In genomic region chrX:167346440-167346839, GRCm38 (mm10) we compare ENCODE assay signal across 35 mouse cellular contexts.
"Had no signal": no experiment of that assay in that cellular context is flagged by ENCODE, and none has a peak within 500 bp of the region (broad histone marks: within the 10 kb centered on the region; RNA-seq: fewer than 3 reads in every experiment).

No protein-coding gene starts in this region.

- H3K4me2 ChIP-seq: heart, embryonic 11.5 days; heart, embryonic 12.5 days; heart, embryonic 13.5 days; heart, embryonic 15.5 days; hindbrain, embryonic 12.5 days; hindbrain, embryonic 13.5 days; hindbrain, embryonic 14.5 days; hindbrain, embryonic 15.5 days; intestine, embryonic 15.5 days; kidney, embryonic 15.5 days had no signal

- H3K36me3 ChIP-seq: heart, embryonic 15.5 days; hindbrain, embryonic 10.5 days; hindbrain, embryonic 12.5 days; hindbrain, embryonic 13.5 days; hindbrain, embryonic 15.5 days; intestine, embryonic 15.5 days had no signal

- H3K9ac ChIP-seq: heart, embryonic 12.5 days; heart, embryonic 13.5 days; heart, embryonic 15.5 days; hindbrain, embryonic 12.5 days; hindbrain, embryonic 13.5 days; hindbrain, embryonic 14.5 days; hindbrain, embryonic 15.5 days; intestine, embryonic 15.5 days; kidney, embryonic 15.5 days had no signal

- ATAC-seq: hindbrain, embryonic 16.5 days; hindbrain, postnatal 0 days; inflammation-experienced regulatory T-cells, adult 6 months; intestine, embryonic 15.5 days; intestine, embryonic 16.5 days; intestine, postnatal 0 days had no signal

- H3K27me3 ChIP-seq: heart, embryonic 12.5 days; heart, embryonic 13.5 days; heart, embryonic 15.5 days; intestine, embryonic 15.5 days had no signal

- H3K4me3 ChIP-seq: heart, embryonic 12.5 days; heart, embryonic 13.5 days; heart, embryonic 15.5 days; hindbrain, embryonic 10.5 days; hindbrain, embryonic 12.5 days; hindbrain, embryonic 13.5 days; hindbrain, embryonic 15.5 days; intestine, embryonic 15.5 days; kidney, embryonic 15.5 days; layer of hippocampus, adult 2 months; left cerebral cortex, adult 2 months had no signal

- H3K4me1 ChIP-seq: heart, embryonic 12.5 days; heart, embryonic 13.5 days; heart, embryonic 15.5 days; hindbrain, embryonic 10.5 days; hindbrain, embryonic 12.5 days; hindbrain, embryonic 13.5 days; hindbrain, embryonic 15.5 days; intestine, embryonic 15.5 days; kidney, embryonic 15.5 days had no signal

- DNase-seq: heart, postnatal 10 days; heart, postnatal 14 days; heart, postnatal 36 days; heart, postnatal 4 days; kidney, adult 11 months; kidney, adult 18-20 months; kidney, adult 2 months; kidney, adult 8-10 months; kidney, adult 9 months; kidney, postnatal 10 days; kidney, postnatal 14 days; kidney, postnatal 25 days; kidney, postnatal 36 days; kidney, postnatal 4 days; layer of hippocampus, adult 9-11 months; layer of hippocampus, postnatal 36 days had no signal

- H3K27ac ChIP-seq: heart, embryonic 13.5 days; heart, embryonic 15.5 days; hindbrain, embryonic 10.5 days; hindbrain, embryonic 12.5 days; hindbrain, embryonic 13.5 days; hindbrain, embryonic 14.5 days; hindbrain, embryonic 15.5 days; hindbrain, postnatal 0 days; intestine, embryonic 15.5 days; kidney, embryonic 15.5 days; kidney, postnatal 0 days; layer of hippocampus, adult 2 months; left cerebral cortex, adult 2 months had no signal

- H3K9me3 ChIP-seq: heart, embryonic 12.5 days; heart, embryonic 13.5 days; heart, embryonic 15.5 days; hindbrain, embryonic 10.5 days; hindbrain, embryonic 12.5 days; hindbrain, embryonic 13.5 days; hindbrain, embryonic 15.5 days; intestine, embryonic 15.5 days; kidney, embryonic 15.5 days had no signal
